Mouse (Mus musculus): ENCODE data around the gene Vac14.

The Vac14 gene

GRCm38 (mm10) chr8:110717131-110717530, 98.7 kb downstream of the Vac14 start:
- no peak for DNase-seq (ENCODE audit: low spot score in 2 of 2)

- no peak for DNase-seq (ENCODE audit: low spot score in 2 of 2)
Observed at GRCm38 (mm10) chr8:110718209-110718968, 100.0 kb downstream of the Vac14 start.

GRCm38 (mm10) chr8:110718969-110719670, 100.7 kb downstream of the Vac14 start:
- DNase-seq (ENCODE audit: low spot score in 2 of 2): peak in 1 of 2 experiments; percentile 43

- no peak for DNase-seq (ENCODE audit: low spot score in 2 of 2)
Observed at GRCm38 (mm10) chr8:110719898-110720653, 101.7 kb downstream of the Vac14 start.

- DNase-seq (ENCODE audit: low spot score in 2 of 2): peak in 1 of 2 experiments; percentile 39
Observed at GRCm38 (mm10) chr8:110720685-110721598, 102.6 kb downstream of the Vac14 start, which contains the start of gene Mtss1l. Mtss1l (plus strand) TSS chr8:110721476.

GRCm38 (mm10) chr8:110721606-110722413, 103.4 kb downstream of the Vac14 start:
- no peak for DNase-seq (ENCODE audit: low spot score in 2 of 2)

GRCm38 (mm10) chr8:110722414-110723011, 104.1 kb downstream of the Vac14 start:
- no peak for DNase-seq (ENCODE audit: low spot score in 2 of 2)

- DNase-seq (ENCODE audit: low spot score in 2 of 2): no peak
Observed at GRCm38 (mm10) chr8:110724493-110724892, 106.1 kb downstream of the Vac14 start.

- no peak for DNase-seq (ENCODE audit: low spot score in 2 of 2)
Observed at GRCm38 (mm10) chr8:110725084-110725838, 106.9 kb downstream of the Vac14 start.

GRCm38 (mm10) chr8:110726893-110727292, 108.5 kb downstream of the Vac14 start:
- peak; percentile 35 to 66 for DNase-seq (ENCODE audit: low spot score in 2 of 2)

- DNase-seq (ENCODE audit: low spot score in 2 of 2): no peak
Observed at GRCm38 (mm10) chr8:110731346-110731859, 113.0 kb downstream of the Vac14 start.

GRCm38 (mm10) chr8:110733036-110733435, 114.7 kb downstream of the Vac14 start:
- DNase-seq (ENCODE audit: low spot score in 2 of 2): no peak

- no peak for DNase-seq (ENCODE audit: low spot score in 2 of 2)
Observed at GRCm38 (mm10) chr8:110738591-110739195, 120.3 kb downstream of the Vac14 start.

- DNase-seq (ENCODE audit: low spot score in 2 of 2): no peak
Observed at GRCm38 (mm10) chr8:110740629-110741175, 122.3 kb downstream of the Vac14 start.

GRCm38 (mm10) chr8:110741816-110742451, 123.5 kb downstream of the Vac14 start:
- DNase-seq (ENCODE audit: low spot score in 2 of 2): no peak

GRCm38 (mm10) chr8:110742452-110742818, 124.0 kb downstream of the Vac14 start:
- DNase-seq (ENCODE audit: low spot score in 2 of 2): no peak

- DNase-seq (ENCODE audit: low spot score in 2 of 2): no peak
Observed at GRCm38 (mm10) chr8:110745162-110745561, 126.8 kb downstream of the Vac14 start.

GRCm38 (mm10) chr8:110746661-110747060, 128.3 kb downstream of the Vac14 start:
- DNase-seq (ENCODE audit: low spot score in 2 of 2): no peak

Data from spleen, postnatal 10 days (tissue).